Mouse (Mus musculus) testis, postnatal 14 days (tissue): ENCODE data around the gene Tmem97.
A peak's percentile ranks its signal among the peaks of the same experiment; 100 is the strongest.
"Not testable (repeated sequence)": the region's sequence is repeated elsewhere in the genome, so short reads cannot be mapped to it uniquely, and the experiment has no call there.

Experiments used
- DNase-seq: peaks from one replicate; pipeline ENCODE4 v3.0.0; 2021; ENCODE audit warnings: low spot score

Gene Tmem97

DNA sequence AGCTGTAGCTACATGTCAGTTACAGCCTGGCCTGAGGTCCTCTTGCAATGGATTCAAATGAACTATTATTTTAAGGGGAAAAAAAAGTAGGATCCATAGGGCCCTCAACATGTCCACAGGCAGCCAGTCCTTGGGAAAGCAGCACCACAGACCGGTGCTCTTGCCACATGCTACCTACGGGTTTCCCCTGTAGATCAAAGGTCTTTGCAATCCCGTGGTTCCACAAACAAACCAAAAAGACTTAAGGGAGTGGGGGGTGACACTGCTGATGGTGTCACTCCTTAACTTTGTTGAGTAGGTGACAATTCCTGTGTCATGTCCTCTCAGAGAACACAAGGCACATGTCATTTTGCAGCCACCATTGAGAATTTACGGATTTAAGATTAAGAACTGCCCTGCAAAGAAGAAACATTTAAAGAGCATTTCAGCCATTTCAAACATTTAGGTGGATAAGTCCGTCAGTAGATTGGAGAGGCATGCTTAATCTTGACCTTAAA, 1.0 kb downstream of the Tmem97 start:
- DNase-seq, result no peak

DNA sequence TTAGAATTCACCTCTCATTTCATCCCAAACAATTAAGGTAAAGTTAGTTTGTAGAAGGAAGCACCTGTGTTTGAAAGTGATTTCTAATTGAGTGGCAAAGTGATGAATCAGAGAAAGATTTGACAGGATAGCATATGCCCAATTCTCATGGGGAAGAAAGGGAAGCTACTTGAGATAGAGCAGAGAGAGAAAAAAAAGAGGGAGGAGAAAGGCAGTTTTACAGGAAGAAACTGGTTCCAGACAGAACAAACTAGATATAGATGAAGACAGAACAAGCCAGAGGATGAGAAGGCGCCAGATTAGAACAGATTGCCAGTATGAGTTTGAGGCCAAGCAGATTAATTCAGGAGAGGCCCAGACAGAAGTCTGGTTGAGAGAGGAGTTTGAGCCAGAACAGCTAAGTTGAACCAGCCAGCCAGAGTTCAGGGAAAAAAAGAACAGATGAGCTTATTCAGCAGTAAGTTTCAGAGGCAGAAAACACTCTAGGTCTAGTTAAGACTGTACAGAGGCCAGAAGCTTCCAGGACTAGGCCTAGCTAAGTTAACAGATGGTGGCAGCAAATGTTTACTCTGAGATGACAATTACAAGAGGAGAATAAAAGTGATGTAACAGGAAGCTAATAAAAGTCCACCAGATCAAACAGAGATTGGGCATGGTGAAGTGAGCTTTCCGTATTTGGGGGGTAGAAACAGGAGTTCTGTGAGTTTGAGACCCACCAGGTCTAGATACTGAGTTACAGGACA, 2.7 kb downstream of the Tmem97 start:
- DNase-seq, result no peak

DNA sequence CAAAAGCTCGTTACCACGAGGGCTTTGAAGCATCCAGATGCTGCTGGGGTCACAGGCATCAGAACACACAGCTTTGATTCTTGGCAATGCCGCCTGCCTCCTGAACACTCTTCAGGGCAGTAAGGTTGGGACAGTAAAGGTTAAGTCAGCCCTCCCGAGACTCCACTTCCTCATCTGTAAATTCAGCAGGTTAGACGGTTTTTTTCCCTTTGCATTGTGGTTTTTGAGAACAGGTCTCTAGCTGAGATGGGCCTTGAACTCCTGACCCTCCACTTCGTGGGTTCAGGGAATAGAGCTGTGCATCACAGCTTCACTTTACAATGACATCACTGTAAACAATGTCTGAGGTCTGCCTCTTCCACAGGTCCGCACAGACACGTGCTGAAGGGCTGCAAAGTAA, 5.4 kb downstream of the Tmem97 start:
- no peak for DNase-seq

DNA sequence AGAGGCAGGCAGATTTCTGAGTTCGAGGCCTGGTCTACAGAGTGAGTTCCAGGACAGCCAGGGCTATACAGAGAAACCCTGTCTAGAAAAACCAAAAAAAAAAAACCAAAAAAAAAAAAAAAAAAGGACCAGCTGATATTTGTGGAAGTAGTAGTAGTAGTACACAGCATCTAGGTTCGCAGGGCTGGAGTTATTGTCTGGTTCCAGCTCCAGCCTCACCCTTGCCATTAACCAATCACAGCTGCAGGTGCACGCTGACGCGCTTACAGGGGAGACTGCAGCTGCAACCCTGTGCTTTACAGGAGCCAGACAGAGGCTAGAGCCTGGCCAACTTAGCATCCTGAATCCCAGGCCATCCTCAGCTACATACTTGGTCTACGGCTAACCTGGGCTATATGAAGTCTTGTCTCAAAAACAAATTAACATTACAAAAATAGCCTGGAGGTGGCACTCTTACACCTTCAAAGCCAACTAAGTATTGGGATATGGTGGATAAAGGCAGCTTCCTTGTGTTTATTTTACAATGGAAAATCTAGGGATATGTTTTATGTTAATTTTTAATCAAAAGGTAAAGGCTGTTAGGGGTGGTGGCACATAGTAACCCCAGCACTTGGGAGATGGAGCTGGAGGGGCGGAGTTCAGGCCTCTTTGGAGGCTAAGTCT, 6.0 kb downstream of the Tmem97 start:
- no peak for DNase-seq

DNA sequence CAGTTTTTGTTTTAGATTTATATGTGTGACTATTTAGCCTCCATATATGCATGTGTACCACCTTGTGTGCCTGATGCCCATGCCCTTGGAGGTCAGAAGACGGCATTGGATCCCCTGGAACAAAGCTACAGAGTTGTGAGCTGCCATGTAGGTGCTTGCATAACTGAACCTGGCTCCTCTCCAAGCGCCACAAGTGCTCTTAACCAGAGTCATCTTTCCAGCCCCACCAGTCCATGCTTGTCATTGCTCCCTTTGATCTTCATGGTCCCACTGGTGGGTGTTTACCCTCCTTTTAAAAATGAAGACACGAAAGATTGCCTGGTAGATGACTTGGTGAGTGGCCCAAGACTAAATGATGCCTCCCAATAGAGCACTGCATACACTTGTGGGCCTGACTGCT, 10.2 kb downstream of the Tmem97 start:
- DNase-seq, result no peak

DNA sequence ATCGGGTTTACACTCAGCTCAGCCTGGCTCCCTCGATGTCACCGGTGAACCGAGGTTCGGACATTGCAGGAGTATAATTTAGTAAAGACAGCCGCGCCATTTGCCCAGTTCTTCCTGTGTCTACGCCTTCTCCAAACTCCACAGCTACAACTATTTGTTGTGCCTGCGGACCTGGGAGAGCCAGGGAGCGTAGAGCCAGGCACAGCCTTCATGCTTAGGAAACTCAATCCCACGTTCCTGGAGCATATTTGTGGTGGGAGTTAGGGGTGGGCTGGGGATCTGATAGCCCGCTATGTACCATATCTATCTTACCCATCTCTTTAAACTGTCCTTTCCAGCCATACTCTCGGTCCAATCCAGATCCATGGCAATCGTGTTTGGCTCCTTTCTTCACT, 13.9 kb downstream of the Tmem97 start:
- DNase-seq, result no peak

DNA sequence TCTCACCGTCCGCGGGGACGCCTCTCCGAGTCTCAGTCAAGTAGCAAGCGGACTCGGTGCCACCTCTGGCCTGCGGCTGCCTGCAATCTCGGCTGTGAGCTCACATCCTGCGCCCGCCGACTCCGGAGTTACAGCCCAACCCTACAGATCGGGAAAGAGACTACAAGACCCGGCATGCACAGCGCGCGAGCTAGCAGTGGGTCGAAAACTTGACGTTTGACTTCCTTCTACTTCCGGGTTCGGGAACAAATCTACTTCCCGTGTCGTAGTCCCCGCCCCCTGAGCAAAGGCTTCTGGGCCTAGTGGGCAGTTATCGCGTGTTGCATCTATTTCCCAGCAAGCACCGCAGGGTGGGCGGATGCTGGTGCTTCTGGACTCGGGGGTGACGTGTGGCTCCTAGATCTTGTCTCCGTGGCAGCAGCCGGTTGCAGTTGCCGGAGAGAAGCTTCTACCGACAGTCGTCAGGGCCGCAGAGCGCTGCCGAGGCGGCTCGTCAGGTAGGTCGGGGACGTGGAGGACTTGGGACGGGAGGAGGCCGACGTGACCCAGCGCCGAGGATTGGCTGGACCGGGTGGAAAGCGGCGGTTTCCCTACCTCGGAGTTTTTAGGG, 14.4 kb downstream of the Tmem97 start, which contains the start of the genes Tnfaip1 and Ift20:
Gene Tnfaip1 (minus strand): TSS at position 253 of the 610 bp plus-strand sequence.
Gene Ift20 (plus strand): TSS at position 282 of the 610 bp plus-strand sequence.
- peak; percentile 98 for DNase-seq

DNA sequence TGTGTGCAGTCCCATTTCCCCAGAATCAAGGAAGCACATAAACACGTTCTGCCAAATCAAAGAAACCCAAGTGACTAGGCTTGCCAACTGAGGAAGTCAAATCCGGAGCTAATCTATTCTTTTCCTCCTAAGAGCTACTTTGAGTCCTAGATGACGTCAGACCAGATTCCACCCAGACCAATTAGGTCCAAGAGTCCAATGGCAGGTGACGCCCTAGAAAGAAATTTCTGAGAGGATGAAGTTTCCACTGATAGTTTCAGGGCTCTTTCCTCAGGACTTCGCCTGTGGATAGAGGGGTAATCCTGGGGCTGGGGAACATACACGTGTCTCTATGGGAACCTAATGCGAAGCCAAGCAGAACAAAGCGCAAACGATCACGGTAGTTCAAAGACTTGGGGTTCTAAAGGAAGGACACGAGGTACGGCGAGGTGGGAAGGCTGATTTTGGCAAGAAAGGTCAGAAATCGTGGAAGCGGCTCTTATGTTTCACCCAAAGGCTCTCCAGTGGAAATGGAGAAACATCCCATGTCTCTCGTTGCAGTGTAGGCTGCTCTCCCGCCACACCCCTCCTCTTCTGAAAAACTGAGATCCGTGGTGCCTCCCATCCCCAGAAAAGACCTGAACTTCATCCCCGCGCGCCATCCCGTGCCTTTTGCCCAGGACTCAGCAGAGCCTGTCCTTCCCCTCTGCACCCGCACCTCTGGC, 15.0 kb downstream of the Tmem97 start:
- DNase-seq, result peak; percentile 44

DNA sequence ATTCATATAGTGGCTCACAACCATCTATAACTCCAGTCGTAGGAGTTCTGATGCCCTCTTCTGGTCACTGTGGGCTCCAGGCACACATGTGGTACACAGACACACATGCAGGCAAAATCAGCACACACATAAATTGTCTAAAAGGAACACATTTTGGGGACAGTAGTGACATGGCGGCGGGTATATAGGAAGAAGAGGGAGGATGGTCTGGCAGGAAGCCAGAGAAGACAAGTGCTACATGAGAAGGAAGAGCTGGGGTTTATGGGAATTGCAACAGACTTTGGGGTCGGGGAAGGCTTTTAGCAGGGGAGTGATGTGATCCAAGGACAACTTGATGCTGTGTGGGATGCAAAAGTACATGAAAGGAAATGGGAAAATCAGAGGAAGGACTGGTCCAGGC, 16.1 kb downstream of the Tmem97 start:
- no peak for DNase-seq

DNA sequence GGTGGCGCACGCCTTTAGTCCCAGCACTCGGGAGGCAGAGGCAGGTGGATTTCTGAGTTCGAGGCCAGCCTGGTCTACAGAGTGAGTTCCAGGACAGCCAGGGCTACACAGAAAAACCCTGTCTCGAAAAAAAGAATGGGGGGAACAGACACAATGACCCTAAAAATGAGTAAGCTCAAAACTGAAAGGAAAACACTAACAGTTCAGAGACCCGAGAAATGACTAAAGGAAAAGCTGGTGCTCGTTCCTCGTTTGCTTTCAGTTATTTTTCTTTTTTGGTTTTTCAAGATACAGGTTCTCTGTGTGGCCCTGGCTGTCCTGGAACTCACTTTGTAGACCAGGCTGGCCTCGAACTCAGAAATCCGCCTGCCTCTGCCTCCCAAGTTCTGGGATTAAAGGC, 19.1 kb downstream of the Tmem97 start:
- DNase-seq, result not testable (repeated sequence)

DNA sequence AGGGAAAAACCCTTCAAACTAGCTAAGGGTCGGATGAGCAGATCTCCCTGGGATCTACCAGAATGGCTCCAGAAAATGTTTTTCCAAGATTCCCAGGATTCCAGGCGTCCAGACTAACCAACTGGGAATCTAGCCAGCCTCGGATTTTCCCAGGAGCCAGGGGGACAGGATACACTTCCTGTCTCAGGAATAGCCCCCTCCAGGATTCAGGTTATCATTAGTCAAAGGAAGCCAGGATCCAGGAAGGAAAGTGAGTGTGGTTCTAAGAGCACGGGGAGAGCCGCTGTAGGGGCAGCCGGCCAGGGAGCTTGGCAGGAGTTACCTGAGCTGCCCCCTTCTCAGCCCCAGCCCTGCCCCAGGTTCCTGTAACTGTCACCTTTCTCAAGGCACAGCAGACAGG, 19.5 kb downstream of the Tmem97 start:
- no peak for DNase-seq

DNA sequence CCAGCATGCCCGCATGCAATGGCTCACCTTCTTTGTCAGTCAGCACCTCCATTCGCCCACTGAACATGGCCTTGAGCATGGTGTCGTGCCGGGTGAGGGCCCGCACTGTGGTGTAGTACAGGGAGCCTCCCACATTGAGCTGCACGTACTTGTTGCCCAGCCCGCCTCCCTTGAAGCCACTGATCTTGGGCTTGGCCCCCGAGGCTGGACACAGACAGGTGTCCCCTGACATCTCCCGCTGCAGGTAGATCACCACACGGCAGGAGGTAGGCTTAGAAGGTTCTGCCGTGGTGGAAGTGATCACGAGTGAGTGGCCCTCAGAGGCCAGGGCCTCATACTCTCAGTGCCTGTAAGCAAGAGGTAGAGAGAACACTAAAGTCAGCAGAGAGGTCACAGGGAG, 20.6 kb downstream of the Tmem97 start:
- no peak for DNase-seq

DNA sequence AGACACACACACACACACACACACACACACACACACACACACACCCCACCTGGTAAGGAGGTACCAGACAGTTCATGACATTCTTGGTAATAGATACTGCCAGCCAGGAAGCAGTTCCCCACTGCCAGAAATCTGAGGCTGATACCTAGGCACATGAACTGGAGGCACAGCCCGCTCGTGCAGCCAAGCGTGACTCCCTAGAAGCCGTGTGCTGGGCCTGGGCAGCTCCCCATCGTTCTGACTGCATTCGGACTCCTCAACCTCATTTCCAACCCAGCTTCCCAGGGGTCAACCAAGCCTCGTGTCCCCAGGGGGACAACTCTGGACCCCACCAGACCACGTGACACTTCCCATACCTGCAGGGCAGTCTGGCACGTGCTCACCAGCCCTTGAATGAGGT, 21.9 kb downstream of the Tmem97 start:
- no peak for DNase-seq

DNA sequence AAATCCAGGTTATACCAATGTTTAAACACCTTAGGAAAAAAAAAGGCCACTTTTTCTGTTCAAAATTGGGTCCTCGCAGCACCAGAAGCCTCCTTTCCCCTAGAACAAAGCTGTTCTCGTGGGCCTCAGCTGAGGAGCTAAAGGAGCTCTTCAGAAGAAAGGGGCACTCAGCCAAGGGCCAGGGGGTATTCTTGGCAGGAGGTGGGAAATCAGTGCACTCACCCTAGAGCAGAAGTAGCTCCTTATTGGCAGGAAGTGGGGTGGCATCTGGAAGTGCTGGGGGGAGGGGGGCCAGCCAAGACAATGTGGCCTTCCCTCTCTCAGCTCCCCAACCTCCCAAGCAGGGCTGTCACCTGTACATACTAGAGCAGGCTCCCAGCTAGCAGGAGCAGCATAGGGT, 25.7 kb downstream of the Tmem97 start:
- DNase-seq, result no peak

DNA sequence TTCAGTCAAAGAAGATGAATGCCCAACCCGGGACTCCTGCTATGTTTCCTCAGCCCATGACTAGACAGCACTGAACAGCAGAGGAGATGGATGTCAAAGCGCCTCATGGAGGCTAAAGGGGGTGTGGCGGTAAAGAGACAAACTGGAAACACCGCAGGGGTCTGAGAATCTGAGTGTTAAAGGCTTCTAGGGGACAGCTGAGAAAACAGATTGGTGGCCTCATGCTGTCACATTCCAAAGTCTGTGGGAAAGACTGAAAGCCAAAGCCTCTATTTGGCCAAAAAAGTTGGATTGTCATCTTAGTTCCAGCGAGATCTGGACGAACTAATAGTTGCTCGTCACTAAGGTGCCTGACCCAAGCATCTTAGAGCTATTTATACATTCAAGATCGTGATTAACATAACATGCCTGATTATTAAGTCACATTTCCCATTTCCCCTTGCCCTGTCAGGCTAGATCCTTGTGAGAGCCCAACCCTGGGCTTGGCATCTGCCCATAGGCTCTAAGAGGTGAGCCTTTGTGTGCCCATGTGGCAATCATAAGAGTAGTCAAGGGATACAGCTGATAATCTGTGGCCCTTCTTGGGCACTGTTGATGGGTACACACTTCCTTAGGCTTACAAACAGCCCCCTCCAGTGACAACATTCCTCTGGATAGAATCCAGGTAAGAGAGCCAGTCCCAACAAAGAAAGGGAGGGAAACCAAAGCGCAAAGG, 27.2 kb downstream of the Tmem97 start:
- no peak for DNase-seq

DNA sequence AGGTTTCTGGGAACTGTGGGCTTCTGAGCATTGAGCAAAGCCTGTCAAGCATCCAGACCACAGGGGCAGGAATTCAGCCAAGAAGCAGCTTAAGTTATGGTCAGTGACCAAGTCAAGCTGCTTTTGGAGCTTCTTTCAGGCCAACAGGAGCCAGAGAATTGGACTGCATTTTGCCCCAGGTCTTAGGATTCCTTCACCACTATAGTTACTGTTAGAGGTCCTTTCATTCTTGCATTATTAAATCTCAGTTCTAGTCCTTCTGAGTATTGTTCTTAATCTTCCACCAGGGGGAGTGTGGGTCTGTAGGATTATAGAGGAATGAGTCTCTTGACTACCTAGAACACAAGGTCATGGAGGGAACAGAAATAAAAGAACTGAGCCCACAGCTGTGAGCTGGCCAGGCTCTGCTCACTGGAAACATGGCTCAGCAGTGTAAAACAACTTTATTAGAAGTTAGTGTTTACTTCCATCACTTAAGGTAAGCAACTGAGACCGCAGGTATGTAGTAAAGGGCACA, 28.0 kb downstream of the Tmem97 start:
- no peak for DNase-seq

DNA sequence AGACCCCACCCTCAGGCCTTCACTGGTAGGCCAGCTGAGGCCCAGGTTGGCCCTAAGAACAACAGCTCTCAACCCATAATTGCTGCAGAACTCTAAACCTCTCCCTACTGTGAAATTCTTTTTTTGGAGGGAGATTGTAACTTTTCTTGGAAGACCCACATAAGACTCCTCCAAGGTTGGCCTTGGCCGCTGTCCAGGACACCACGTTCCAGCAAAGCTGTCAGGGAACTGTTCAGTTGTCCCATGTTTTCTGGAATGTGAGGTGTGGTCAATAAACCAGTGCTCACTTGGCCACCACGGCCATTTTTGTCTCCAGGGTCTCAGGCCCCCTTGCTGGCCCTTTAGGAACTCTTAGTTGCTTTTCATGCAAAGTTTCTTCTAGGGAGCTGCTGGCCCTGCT, 28.7 kb downstream of the Tmem97 start:
- DNase-seq, result peak; percentile 57

DNA sequence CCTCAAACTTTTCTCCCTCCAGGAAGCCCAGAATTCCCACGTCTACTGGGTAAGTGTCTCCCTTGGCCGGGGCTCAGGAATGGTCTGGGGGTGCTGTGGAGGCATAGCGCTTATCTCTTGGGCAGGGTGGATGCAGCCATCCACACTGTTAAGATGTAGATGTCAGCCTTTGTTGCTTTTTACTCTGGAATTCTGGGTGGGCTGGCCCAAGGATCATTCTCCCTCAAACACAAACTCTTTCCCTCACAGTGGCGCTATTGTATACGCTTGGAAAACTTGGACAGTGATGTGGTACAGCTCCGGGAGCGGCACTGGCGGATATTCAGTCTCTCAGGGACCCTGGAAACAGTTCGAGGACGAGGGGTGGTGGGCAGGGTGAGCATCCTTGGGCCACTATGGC, 31.6 kb downstream of the Tmem97 start:
- DNase-seq, result no peak

DNA sequence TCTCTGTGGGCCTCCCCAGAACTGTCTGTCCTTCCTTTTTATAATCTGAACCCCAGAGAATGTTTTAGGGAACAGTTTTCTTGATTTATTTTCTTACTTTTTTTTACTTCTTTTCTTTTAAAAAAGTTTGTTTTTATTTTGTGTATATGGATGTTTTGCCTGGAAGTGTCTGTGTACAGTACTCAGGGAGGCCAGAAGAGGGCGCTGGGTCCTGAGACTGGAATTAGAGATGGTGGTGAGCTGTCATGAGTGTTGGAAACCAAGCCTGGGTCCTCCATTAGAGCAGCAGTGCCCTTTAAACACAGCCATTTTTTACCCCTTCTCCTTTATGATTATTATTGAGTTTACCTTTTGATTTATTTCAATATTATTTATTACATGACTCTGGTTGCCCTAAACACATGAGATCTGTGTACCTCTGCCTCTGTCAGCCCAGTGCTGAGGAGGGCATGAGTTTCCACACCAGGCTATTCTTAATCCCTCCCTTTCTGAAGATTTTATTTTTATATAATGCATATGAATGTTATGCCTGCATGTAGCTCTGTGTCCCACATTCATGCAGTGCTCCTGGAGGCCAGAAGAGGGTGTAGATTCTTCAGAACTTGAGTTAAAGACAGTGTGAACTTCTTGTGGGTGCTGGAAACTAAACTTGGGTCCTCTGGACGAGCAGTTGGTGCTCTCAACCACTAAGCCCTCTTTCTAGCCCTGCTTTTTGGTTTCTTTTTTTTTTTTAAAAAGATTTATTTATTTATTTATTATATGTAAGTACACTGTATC, 34.8 kb downstream of the Tmem97 start:
- no peak for DNase-seq

DNA sequence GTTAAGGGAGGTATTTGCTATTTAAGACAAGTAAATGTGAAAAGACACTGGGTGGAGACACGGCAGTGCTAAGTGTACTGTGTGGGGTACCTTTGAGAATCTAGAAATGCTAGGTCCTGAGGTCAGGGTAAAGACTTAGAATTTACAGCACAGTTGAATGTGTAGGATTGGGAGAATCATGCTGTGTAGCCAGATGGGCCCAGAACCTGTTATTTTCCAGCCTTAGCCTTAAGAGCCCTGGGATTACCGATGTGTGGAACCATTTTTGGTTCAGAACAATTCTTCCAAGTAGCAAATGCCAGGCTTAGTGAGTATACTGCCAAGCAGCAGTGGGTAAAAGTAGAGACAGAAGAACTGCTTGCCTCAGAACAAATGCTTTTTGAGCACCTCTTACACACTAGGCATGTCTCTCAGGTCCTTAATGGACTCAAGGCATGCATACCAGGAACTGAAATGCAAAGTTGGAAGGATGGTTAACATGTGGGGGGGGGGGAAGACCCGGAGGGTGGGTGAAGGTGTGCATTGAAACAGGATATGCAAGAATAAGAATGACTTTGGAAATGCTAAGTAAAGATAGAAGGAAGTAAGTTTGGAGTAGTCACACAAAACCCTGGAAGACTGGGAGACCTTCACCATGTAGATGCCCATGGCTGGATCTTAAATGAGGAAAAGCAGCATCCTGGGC, 37.3 kb downstream of the Tmem97 start:
- no peak for DNase-seq
